Mouse (Mus musculus) midbrain, embryonic 14.5 days (tissue): Measurements from ENCODE around the gene Dzip1l. TPM values are rescaled to one million over a fixed set of nuclear protein-coding genes. Genes with fewer than 3 reads are reported as not detected.

Source experiments
- ATAC-seq: fragments of 200-750 bp; cut with Nextera tagmentation; 2 replicates; pipeline ENCODE4 v1.8.0; 2017; ENCODE audit warnings: moderate number of reproducible peaks, moderate library complexity; ENCODE audit not compliant: low FRiP score, low TSS enrichment
- DNase-seq: peaks from one replicate; pipeline ENCODE4 v3.0.0-alpha.2; 2015
- H3K27ac ChIP-seq: fragments of 300-500 bp; sonication (generic); replicated peaks from 2 replicates; pipeline ENCODE4 v1.5.1; 2014; ENCODE audit warnings: mild to moderate bottlenecking, low read depth, low read length, moderate library complexity
- H3K27me3 ChIP-seq: fragments of 300-500 bp; sonication (generic); 2 replicates; pipeline ENCODE4 v1.6.1; 2014; ENCODE audit warnings: low read length, control low read depth, mixed read lengths; ENCODE audit not compliant: control insufficient read depth, insufficient read depth
- H3K36me3 ChIP-seq: fragments of 300-500 bp; sonication (generic); 2 replicates; pipeline ENCODE4 v1.6.1; 2014; ENCODE audit warnings: low read length, control low read depth; ENCODE audit not compliant: control insufficient read depth, insufficient read depth
- H3K4me1 ChIP-seq: fragments of 300-500 bp; sonication (generic); 2 replicates; pipeline ENCODE4 v1.6.1; 2014; ENCODE audit warnings: mild to moderate bottlenecking, antibody characterized with exemption, low read length, control low read depth; ENCODE audit not compliant: control insufficient read depth, insufficient read depth
- H3K4me2 ChIP-seq: fragments of 300-500 bp; sonication (generic); 2 replicates; pipeline ENCODE4 v1.6.1; 2014; ENCODE audit warnings: mild to moderate bottlenecking, low read length, moderate library complexity
- H3K4me3 ChIP-seq: fragments of 300-500 bp; sonication (generic); replicated peaks from 2 replicates; pipeline ENCODE4 v1.5.1; 2014; ENCODE audit warnings: low read depth, low read length
- H3K9ac ChIP-seq: fragments of 300-500 bp; sonication (generic); replicated peaks from 2 replicates; pipeline ENCODE4 v1.6.1; 2014; ENCODE audit warnings: mild to moderate bottlenecking, low read length, moderate library complexity
- H3K9me3 ChIP-seq: fragments of 300-500 bp; sonication (generic); 2 replicates; pipeline ENCODE4 v1.6.1; 2016; ENCODE audit warnings: low read length, control low read depth, mixed read lengths; ENCODE audit not compliant: control insufficient read depth
- WGBS: fragments of 180-500 bp; shearing (Covaris S2); extraction: QIAGEN DNeasy Blood & Tissue Kit; methylation state at CpG from one replicate; pipeline ENCODE4 v1.1.7; 2014; 5-methylcytosine and 5-hydroxymethylcytosine counted together
- polyA plus RNA-seq: library from polyadenylated mRNA; unstranded; fragments of >200 nt; fragmentation: Nextera tagmentation; extraction: Ambion mirVana; gene quantifications from 2 replicates; pipeline ENCODE4 v1.2.1, GENCODE M21; 2014

Gene Dzip1l
- polyA plus RNA-seq, 1 experiment from 2014 or later = 7.9 TPM

DNA sequence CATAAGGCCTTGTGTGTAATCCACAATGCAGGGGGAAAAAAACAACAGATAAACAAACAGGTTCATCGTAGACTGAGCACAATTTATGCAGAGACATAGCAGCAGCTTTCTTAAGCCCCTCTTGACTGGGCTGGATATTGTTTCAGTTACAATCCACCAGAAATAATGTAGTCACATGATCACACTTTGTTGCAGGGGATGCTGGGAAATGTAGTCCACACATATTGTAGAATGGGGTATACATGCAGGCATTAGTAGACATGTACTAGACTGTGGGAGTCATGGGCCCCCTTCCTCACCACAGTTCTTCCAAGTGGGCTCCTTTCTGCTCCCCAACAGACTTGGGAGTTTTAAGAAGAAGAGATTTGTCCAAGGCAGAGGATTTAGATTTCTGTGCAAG is 7.5 kb downstream of the Dzip1l start:
- Histone ChIP-seq H3K4me2 (no peak overlapping the region), H3K4me1 (peaks cover 9% of the 10 kb centered on the region), H3K27ac (no peak overlapping the region), H3K9ac (no peak overlapping the region), H3K9me3 (no peaks in the 10 kb centered on the region), H3K4me3 (no peak overlapping the region), H3K27me3 (no peaks in the 10 kb centered on the region), H3K36me3 (peaks cover 10% of the 10 kb centered on the region; the same call in 1 of the 2 replicates)
- WGBS = 90% methylated on average over 1 of the region's 1 CpGs
- DNase-seq (peak; percentile 77), ATAC-seq (no peak; the same call in 1 of the 2 replicates)

DNA sequence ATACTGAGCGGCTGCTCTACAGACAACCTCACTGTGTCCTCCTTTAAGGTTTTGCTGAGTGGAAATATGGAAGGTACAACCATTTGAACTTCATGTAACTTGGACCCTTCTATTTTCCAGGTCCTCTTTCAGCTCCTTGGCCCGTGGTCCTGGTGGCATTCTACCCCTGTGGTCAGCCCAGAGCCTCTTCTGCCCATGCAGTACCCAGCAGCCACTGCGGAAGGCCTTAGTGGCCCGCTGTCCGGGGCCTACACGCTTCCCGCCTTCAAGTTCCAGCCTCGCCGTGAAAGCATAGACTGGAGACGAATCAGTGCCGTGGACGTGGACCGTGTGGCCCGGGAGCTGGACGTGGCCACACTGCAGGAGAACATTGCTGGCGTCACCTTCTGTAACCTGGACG is 7.9 kb downstream of the Dzip1l start:
- Histone ChIP-seq H3K9me3 (no peaks in the 10 kb centered on the region), H3K36me3 (peaks cover 11% of the 10 kb centered on the region; the same call in 1 of the 2 replicates), H3K4me3 (no peak overlapping the region), H3K4me1 (peaks cover 4% of the 10 kb centered on the region), H3K27me3 (no peaks in the 10 kb centered on the region), H3K9ac (no peak overlapping the region), H3K27ac (no peak overlapping the region), H3K4me2 (no peak overlapping the region)
- WGBS = 97% methylated on average over 17 of the region's 17 CpGs
- DNase-seq = no peak
- no peak for ATAC-seq

DNA sequence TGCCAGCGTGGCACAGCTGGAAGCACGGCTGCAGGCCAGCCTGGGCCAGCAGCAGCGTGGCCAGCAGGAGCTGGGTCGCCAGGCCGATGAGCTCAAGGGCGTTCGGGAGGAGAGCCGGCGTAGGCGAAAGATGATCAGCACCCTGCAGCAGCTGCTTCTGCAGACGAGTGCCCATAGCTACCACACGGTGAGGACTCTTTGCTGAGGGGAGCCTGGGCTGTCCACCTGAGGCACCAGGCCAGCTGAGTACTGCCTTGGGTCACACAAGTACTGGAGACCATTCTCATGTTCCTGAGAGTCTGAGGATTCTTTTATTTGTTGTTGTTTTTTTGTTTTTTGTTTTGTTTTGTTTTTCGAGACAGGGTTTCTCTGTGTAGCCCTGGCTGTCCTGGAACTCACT is 8.4 kb downstream of the Dzip1l start:
- peaks cover 11% of the 10 kb centered on the region; the same call in 1 of the 2 replicates for H3K36me3 ChIP-seq
- no peak overlapping the region for H3K27ac ChIP-seq
- H3K27me3 ChIP-seq = no peaks in the 10 kb centered on the region
- no peak for ATAC-seq
- no peak overlapping the region for H3K4me2 ChIP-seq
- no peak for DNase-seq
- H3K9me3 ChIP-seq = no peaks in the 10 kb centered on the region
- no peaks in the 10 kb centered on the region for H3K4me1 ChIP-seq
- H3K9ac ChIP-seq = no peak overlapping the region
- 96% methylated on average over 13 of the region's 13 CpGs for WGBS
- no peak overlapping the region for H3K4me3 ChIP-seq

DNA sequence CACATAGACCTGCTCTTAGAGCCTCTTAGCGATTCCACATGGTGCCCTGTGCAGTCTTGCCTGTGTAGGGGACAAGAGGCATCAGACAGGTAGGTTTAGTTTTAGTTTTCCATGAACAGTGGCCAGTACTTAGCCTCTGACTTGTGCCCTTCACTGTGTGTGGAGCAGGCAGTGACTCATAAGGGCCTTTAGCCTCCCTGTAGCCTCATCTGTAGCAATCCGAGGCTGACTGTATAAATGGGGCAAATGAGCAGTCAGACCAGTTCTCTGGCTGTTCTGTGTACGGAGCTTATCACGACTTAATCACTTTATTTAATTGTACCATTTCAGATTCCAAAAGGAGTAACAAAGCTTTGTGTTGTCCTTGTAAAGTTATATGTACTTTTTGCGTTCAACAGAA is 10.7 kb downstream of the Dzip1l start:
- ATAC-seq = no peak
- peaks cover 14% of the 10 kb centered on the region; the same call in 1 of the 2 replicates for H3K36me3 ChIP-seq

DNA sequence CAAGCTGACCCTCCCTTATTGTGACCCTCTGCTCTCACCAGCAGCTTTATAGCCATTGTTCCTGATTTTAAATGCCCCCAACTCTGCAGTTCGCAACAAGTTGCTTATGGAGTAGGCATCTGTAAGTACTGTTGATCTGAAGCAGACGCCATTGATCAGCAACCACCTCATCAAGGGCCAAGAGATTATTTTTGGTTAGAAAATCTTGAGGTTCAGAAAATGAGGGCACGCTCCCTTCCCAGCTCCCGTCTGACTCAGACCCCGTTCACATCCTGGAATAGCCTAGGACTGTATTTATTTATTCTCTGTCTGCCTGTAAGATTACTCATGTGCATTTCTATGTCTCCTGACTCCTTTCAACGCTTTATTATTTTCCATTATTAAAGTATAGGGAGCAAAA is 16.1 kb downstream of the Dzip1l start:
- H3K27ac ChIP-seq = no peak overlapping the region
- no peak overlapping the region for H3K9ac ChIP-seq
- no peak overlapping the region for H3K4me3 ChIP-seq
- 91% methylated on average over 6 of the region's 6 CpGs for WGBS
- H3K36me3 ChIP-seq = peaks cover 22% of the 10 kb centered on the region; the same call in 1 of the 2 replicates
- H3K4me1 ChIP-seq = no peaks in the 10 kb centered on the region
- DNase-seq (no peak), ATAC-seq (no peak)
- H3K4me2 ChIP-seq = no peak overlapping the region
- H3K9me3 ChIP-seq = no peaks in the 10 kb centered on the region
- H3K27me3 ChIP-seq = no peaks in the 10 kb centered on the region

More for the DNA sequence above, 10.7 kb downstream of the Dzip1l start:
- Histone ChIP-seq H3K27me3 (no peaks in the 10 kb centered on the region), H3K4me1 (no peaks in the 10 kb centered on the region), H3K9ac (no peak overlapping the region), H3K9me3 (no peaks in the 10 kb centered on the region), H3K4me2 (no peak overlapping the region), H3K27ac (no peak overlapping the region), H3K4me3 (no peak overlapping the region)
- DNase-seq = no peak
- WGBS = 93% methylated on average over 5 of the region's 5 CpGs

DNA sequence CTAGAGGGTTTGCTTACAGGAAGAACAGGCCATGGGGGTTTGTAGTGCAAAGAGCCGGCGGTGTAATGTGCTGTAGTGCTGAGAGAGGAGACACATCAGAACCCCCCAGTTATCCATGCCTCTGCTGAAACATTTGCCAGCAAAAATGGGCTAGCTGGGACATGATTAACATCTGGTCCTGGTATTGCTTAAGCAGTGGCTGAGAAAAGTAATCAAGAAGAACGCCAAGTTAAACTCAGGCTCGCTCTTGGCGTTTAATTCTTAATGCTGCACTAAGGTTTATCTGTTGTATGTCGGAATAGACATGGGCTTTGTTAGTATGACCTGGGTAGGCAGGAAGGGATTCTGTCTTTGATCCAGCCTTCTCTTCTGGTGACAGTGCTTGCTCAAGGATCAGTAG is 16.8 kb downstream of the Dzip1l start:
- Histone ChIP-seq H3K36me3 (peaks cover 27% of the 10 kb centered on the region), H3K4me1 (no peaks in the 10 kb centered on the region), H3K9me3 (no peaks in the 10 kb centered on the region), H3K4me2 (no peak overlapping the region), H3K9ac (no peak overlapping the region), H3K4me3 (no peak overlapping the region), H3K27me3 (no peaks in the 10 kb centered on the region), H3K27ac (no peak overlapping the region)
- 96% methylated on average over 6 of the region's 6 CpGs for WGBS
- DNase-seq (no peak), ATAC-seq (no peak)

DNA sequence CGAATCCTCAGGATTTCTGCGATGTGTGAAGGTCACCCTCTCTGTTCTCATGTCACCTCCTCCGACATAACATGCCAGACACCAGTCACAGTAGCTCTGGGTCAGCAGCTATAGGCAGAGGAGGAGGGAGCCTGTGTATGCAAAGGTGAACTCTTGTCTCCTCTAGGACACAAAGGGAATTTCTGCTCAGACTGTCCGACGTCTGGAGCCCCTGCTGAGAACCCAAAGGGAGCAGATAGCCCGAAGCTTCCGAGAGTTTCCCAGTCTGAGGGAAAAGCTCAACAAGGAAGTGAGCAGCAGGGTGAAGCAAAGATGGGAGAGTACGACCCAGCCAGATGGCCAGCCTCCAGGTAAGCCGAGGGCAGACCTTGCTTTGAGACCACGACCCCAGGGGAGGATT is 31.5 kb downstream of the Dzip1l start:
- Histone ChIP-seq H3K27me3 (no peaks in the 10 kb centered on the region), H3K4me3 (no peak overlapping the region), H3K4me1 (no peaks in the 10 kb centered on the region), H3K9me3 (no peaks in the 10 kb centered on the region), H3K27ac (no peak overlapping the region), H3K9ac (no peak overlapping the region), H3K4me2 (no peak overlapping the region), H3K36me3 (peaks cover 5% of the 10 kb centered on the region; the same call in 1 of the 2 replicates)
- 75% methylated on average over 10 of the region's 10 CpGs for WGBS
- DNase-seq (no peak), ATAC-seq (no peak)

DNA sequence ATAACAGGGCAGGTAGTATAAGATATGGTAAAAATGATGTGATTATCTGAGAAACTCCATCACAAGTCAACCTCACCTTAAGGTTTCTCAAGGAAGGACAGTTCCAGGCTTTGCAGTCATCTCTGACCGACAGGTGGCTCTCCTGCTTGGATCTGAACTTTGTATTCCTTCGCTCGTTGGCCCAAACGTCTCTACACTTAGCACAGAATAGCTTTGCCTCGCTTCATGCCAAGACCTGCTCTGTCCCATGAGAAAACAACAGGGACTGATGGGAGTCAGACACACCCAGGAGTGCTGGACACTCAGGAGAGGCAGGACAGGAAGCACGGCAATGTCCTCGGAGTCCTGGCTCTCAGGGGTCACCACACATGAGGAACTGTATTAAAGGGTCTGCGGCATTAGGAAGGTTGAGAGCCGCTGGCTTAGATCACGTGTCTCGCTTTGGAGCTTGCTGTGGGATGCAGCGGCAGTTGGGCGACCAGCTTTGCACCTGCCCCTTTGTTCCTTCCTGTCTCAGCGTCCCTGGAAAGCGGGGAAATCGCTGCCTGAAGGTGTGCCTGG is 32.4 kb downstream of the Dzip1l start:
- 77% methylated on average over 16 of the region's 16 CpGs for WGBS
- ATAC-seq (no peak), DNase-seq (no peak)
- Histone ChIP-seq H3K4me2 (no peak overlapping the region), H3K36me3 (peaks cover 5% of the 10 kb centered on the region; the same call in 1 of the 2 replicates), H3K9ac (no peak overlapping the region), H3K4me1 (no peaks in the 10 kb centered on the region), H3K4me3 (no peak overlapping the region), H3K27ac (0 out of 2 replicates have a peak overlapping the region, but pooled peaks have one; percentile 20), H3K9me3 (no peaks in the 10 kb centered on the region), H3K27me3 (no peaks in the 10 kb centered on the region)

DNA sequence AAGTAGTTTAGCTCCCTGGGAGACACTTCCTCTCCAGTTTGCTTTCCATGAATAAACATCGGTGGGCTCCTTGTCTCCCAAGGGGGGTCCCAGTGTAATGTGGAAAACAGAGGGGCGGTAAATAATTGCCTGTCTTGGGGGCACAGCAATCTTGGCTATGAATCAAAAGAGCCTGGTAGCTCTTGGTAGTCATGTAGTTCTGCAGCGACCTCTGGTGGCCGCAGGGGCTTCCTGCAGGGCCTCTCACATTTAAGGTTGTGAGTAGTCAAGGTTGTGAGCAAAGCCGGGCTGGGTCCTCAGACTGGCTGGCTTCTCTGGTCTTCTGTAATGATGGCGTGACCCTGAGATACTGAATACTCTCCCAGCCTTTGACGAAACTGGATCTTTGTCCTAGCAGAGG is 33.1 kb downstream of the Dzip1l start:
- WGBS = 27% methylated on average over 7 of the region's 7 CpGs
- ATAC-seq = no peak
- Histone ChIP-seq H3K4me3 (no peak overlapping the region), H3K4me1 (no peaks in the 10 kb centered on the region), H3K9me3 (no peaks in the 10 kb centered on the region), H3K9ac (no peak overlapping the region), H3K27ac (0 out of 2 replicates have a peak overlapping the region, but pooled peaks have one; percentile 20), H3K27me3 (no peaks in the 10 kb centered on the region), H3K36me3 (peaks cover 9% of the 10 kb centered on the region), H3K4me2 (0 out of 2 replicates have a peak overlapping the region, but pooled peaks have one; percentile 11)
- peak; percentile 93 for DNase-seq
